Comparison of ENCODE assay signal across 12 mouse cellular contexts in genomic region chr11:11960858-11961257, GRCm38 (mm10).
DNase-seq lines count a peak whose midpoint lies in the region; ATAC-seq and TF ChIP-seq lines count a peak whose summit lies in the region.
"Had no signal": no experiment of that assay in that cellular context is flagged by ENCODE, and none has a peak within 500 bp of the region (broad histone marks: within the 10 kb centered on the region; RNA-seq: fewer than 3 reads in every experiment).

No protein-coding gene starts in this region.

- peak overlapping the region; percentile 85 for H3K27ac ChIP-seq in heart, adult 2 months
- peak overlapping the region; percentile 76 for H3K27ac ChIP-seq in lung, embryonic 15.5 days
- peak overlapping the region; percentile 86 for H3K27ac ChIP-seq in intestine, embryonic 14.5 days (ENCODE audit: low read depth)
- H3K27ac ChIP-seq in neural tube, embryonic 14.5 days (ENCODE audit: low read depth, low read length) = no peak overlapping the region
- H3K27ac ChIP-seq: neural tube, embryonic 12.5 days had no signal

- ATAC-seq in lung, embryonic 15.5 days (ENCODE audit: borderline replicate concordance, extremely low read depth, low FRiP score, low TSS enrichment) = no peak
- ATAC-seq in intestine, embryonic 14.5 days (replicated peaks; ENCODE audit: low FRiP score, low TSS enrichment, low read depth) = no peak
- ATAC-seq in neural tube, embryonic 14.5 days (ENCODE audit: low read depth) = peak; percentile 52; the same call in 1 of the 2 replicates

- no peaks in the 10 kb centered on the region for H3K9me3 ChIP-seq in lung, embryonic 15.5 days
- H3K9me3 ChIP-seq in intestine, embryonic 14.5 days (ENCODE audit: control insufficient read depth, low read length) = no peaks in the 10 kb centered on the region
- no peaks in the 10 kb centered on the region for H3K9me3 ChIP-seq in neural tube, embryonic 14.5 days (ENCODE audit: control insufficient read depth, low read length)
- H3K9me3 ChIP-seq: neural tube, embryonic 12.5 days had no signal

- H3K4me3 ChIP-seq in heart, adult 2 months = no peak overlapping the region
- H3K4me3 ChIP-seq in lung, embryonic 15.5 days = no peak overlapping the region
- no peak overlapping the region for H3K4me3 ChIP-seq in intestine, embryonic 14.5 days (ENCODE audit: low read depth, low read length)
- no peak overlapping the region for H3K4me3 ChIP-seq in neural tube, embryonic 14.5 days (ENCODE audit: low read depth, low read length)
- H3K4me3 ChIP-seq: neural tube, embryonic 12.5 days had no signal

- TF ChIP-seq CTCF in heart, adult 2 months (IDR thresholded peaks at IDR 0.05) = no peak

- H3K9ac ChIP-seq in heart, adult 2 months (ENCODE audit: low read depth, low read length) = no peak overlapping the region
- no peak overlapping the region for H3K9ac ChIP-seq in lung, embryonic 15.5 days
- H3K9ac ChIP-seq in intestine, embryonic 14.5 days (ENCODE audit: low read length) = no peak overlapping the region
- no peak overlapping the region for H3K9ac ChIP-seq in neural tube, embryonic 14.5 days (replicated peaks; ENCODE audit: low read depth, low read length)
- H3K9ac ChIP-seq: neural tube, embryonic 12.5 days had no signal

- TF ChIP-seq POLR2A in heart, adult 2 months (IDR thresholded peaks at IDR 0.05; ENCODE audit: insufficient read depth, low read depth, low read length) = no peak

- H3K36me3 ChIP-seq in heart, adult 2 months (ENCODE audit: control insufficient read depth, insufficient read depth, low read length) = peaks cover 27% of the 10 kb centered on the region
- peaks cover 18% of the 10 kb centered on the region; the same call in 1 of the 2 replicates for H3K36me3 ChIP-seq in lung, embryonic 15.5 days
- H3K36me3 ChIP-seq in intestine, embryonic 14.5 days (ENCODE audit: control insufficient read depth, insufficient read depth, low read length) = peaks cover 43% of the 10 kb centered on the region
- no peaks in the 10 kb centered on the region for H3K36me3 ChIP-seq in neural tube, embryonic 14.5 days (ENCODE audit: control insufficient read depth, insufficient read depth, low read length)
- H3K36me3 ChIP-seq: neural tube, embryonic 12.5 days had no signal

- H3K27me3 ChIP-seq in heart, adult 2 months (ENCODE audit: control insufficient read depth, insufficient read depth, low read length) = no peaks in the 10 kb centered on the region
- no peaks in the 10 kb centered on the region for H3K27me3 ChIP-seq in lung, embryonic 15.5 days
- no peaks in the 10 kb centered on the region for H3K27me3 ChIP-seq in intestine, embryonic 14.5 days (replicated peaks; ENCODE audit: control insufficient read depth, insufficient read depth, low read length)
- H3K27me3 ChIP-seq in neural tube, embryonic 14.5 days (ENCODE audit: control insufficient read depth, insufficient read depth, low read length) = no peaks in the 10 kb centered on the region
- H3K27me3 ChIP-seq: neural tube, embryonic 12.5 days had no signal

- no peak for TF ChIP-seq EP300 in heart, adult 2 months (IDR thresholded peaks at IDR 0.05; ENCODE audit: insufficient read depth, low read depth, low read length)

- intact Hi-C loops in heart, adult 2 months (cut with DNase I) = no loop called here

- H3K79me2 ChIP-seq in heart, adult 2 months (replicated peaks; ENCODE audit: control insufficient read depth, insufficient read depth, low read length) = no peaks in the 10 kb centered on the region

- peaks cover 24% of the 10 kb centered on the region for H3K4me1 ChIP-seq in heart, adult 2 months (ENCODE audit: control insufficient read depth, insufficient read depth, low read length)
- peaks cover 48% of the 10 kb centered on the region for H3K4me1 ChIP-seq in lung, embryonic 15.5 days
- peaks cover 39% of the 10 kb centered on the region for H3K4me1 ChIP-seq in intestine, embryonic 14.5 days (replicated peaks; ENCODE audit: control insufficient read depth, insufficient read depth, low read length)
- H3K4me1 ChIP-seq in neural tube, embryonic 14.5 days (ENCODE audit: control insufficient read depth, insufficient read depth, low read length) = 0 out of 2 replicates have a peak, but pooled peaks cover 6% of the 10 kb centered on the region

- WGBS in heart, adult 2 months = 27% methylated on average over 5 of the region's 5 CpGs
- WGBS in lung, embryonic 15.5 days = 22% methylated on average over 5 of the region's 5 CpGs
- WGBS in intestine, embryonic 14.5 days = 20% methylated on average over 5 of the region's 5 CpGs
- whole genome bisulfite sequencing in neural tube, embryonic 14.5 days = 21% methylated on average over 5 of the region's 5 CpGs

- H3K4me2 ChIP-seq in lung, embryonic 15.5 days = no peak overlapping the region
- H3K4me2 ChIP-seq in intestine, embryonic 14.5 days (ENCODE audit: low read length) = no peak overlapping the region
- H3K4me2 ChIP-seq in neural tube, embryonic 14.5 days (ENCODE audit: low read depth, low read length) = no peak overlapping the region
- H3K4me2 ChIP-seq: neural tube, embryonic 12.5 days had no signal

- DNase-seq in heart, adult 2 months = no peak
- no peak for DNase-seq in heart, adult 11 months
- DNase-seq in lung, postnatal 4 days = no peak
- DNase-seq in intestine, embryonic 14.5 days (ENCODE audit: low spot score) = peak; percentile 31
- DNase-seq in adrenal gland, adult 2 months = no peak
- DNase-seq in layer of hippocampus, adult 9-11 months = no peak
- DNase-seq: adrenal gland, postnatal 10 days; cerebellum, postnatal 25 days; gastrocnemius, postnatal 36 days had no signal
